Mouse (Mus musculus) embryonic facial prominence, embryonic 12.5 days (tissue): ENCODE measurements around the gene Gas2l3. TPM values are rescaled to one million over a fixed set of nuclear protein-coding genes. Genes with fewer than 3 reads are reported as not detected.
A peak's percentile ranks its signal among the peaks of the same experiment; 100 is the strongest.

Experiments
- ATAC-seq: fragments of 200-750 bp; cut with Nextera tagmentation; 2 replicates; pipeline ENCODE4 v1.8.0; 2017; ENCODE audit not compliant: insufficient number of reproducible peaks, insufficient read depth, low FRiP score, low TSS enrichment
- H3K27ac ChIP-seq: fragments of 300-500 bp; sonication (generic); 2 replicates; pipeline ENCODE4 v1.5.1; 2016; ENCODE audit warnings: mild to moderate bottlenecking
- H3K27me3 ChIP-seq: fragments of 300-500 bp; sonication (generic); 2 replicates; pipeline ENCODE4 v1.6.1; 2016; ENCODE audit warnings: mild to moderate bottlenecking, moderate library complexity
- H3K36me3 ChIP-seq: fragments of 300-500 bp; sonication (generic); 2 replicates; pipeline ENCODE4 v1.6.1; 2016; ENCODE audit warnings: mild to moderate bottlenecking
- H3K4me1 ChIP-seq: fragments of 300-500 bp; sonication (generic); 2 replicates; pipeline ENCODE4 v1.6.1; 2016
- H3K4me2 ChIP-seq: fragments of 300-500 bp; sonication (generic); replicated peaks from 2 replicates; pipeline ENCODE4 v1.6.1; 2016; ENCODE audit warnings: mild to moderate bottlenecking, moderate library complexity
- H3K4me3 ChIP-seq: fragments of 300-500 bp; sonication (generic); 2 replicates; pipeline ENCODE4 v1.5.1; 2016; ENCODE audit warnings: mild to moderate bottlenecking
- H3K9ac ChIP-seq: fragments of 300-500 bp; sonication (generic); 2 replicates; pipeline ENCODE4 v1.6.1; 2016; ENCODE audit warnings: mild to moderate bottlenecking, moderate library complexity
- H3K9me3 ChIP-seq: fragments of 300-500 bp; sonication (generic); 2 replicates; pipeline ENCODE4 v1.6.1; 2016; ENCODE audit warnings: mild to moderate bottlenecking, moderate library complexity
- WGBS: fragments of 180-500 bp; shearing (Covaris S2); methylation state at CpG from one replicate; pipeline ENCODE4 v1.1.7; 2016; 5-methylcytosine and 5-hydroxymethylcytosine counted together
- polyA plus RNA-seq: library from polyadenylated mRNA; unstranded; fragments of >200 nt; fragmentation: Nextera tagmentation; extraction: Ambion mirVana; gene quantifications from 2 replicates; pipeline ENCODE4 v1.2.1, GENCODE M21; 2016

The Gas2l3 gene
- polyA plus RNA-seq, 1 experiment from 2014 or later, result 15.3 TPM

DNA sequence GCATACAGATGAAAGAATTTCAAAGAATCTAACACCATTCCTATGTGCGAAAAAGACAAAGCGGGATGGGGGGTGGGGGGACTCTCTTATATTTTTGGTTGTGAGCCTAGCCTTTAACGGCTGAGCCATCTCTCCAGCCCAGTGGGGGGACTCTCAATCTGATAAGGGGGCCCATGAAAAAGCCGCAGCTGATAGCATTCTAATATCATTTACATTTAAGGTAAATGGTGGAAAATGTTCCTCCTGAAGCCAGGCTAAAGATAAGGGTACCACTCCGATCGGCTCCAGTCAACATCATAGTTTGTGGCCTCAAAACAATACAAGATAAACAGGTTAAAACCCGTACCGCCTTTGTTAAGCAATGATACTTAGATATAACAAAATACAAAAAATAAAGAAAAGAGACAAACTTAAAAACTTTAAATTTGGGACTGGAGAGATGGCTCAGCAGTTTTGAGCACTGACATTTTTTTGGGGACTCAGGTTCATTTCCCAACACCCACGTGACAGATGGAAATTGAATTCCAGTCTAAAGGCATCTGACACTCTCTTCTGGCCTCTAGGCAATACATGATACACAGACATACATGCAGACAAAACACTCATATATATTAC lies 20.5 kb downstream of the Gas2l3 start:
- no peak for ATAC-seq
- no peak overlapping the region for H3K9ac ChIP-seq
- H3K27me3 ChIP-seq, result no peaks in the 10 kb centered on the region
- H3K4me2 ChIP-seq, result no peak overlapping the region
- H3K4me3 ChIP-seq, result no peak overlapping the region
- no peaks in the 10 kb centered on the region for H3K9me3 ChIP-seq
- WGBS, result 92% methylated on average over 9 of the region's 9 CpGs
- no peak overlapping the region for H3K27ac ChIP-seq
- H3K36me3 ChIP-seq, result peaks cover 24% of the 10 kb centered on the region
- no peaks in the 10 kb centered on the region for H3K4me1 ChIP-seq

GRCm38 (mm10) chr10:89422504-89423158 lies 21.1 kb downstream of the Gas2l3 start:
- Histone ChIP-seq H3K27ac (no peak overlapping the region), H3K27me3 (no peaks in the 10 kb centered on the region), H3K9me3 (no peaks in the 10 kb centered on the region), H3K4me2 (no peak overlapping the region), H3K4me3 (no peak overlapping the region), H3K36me3 (peaks cover 19% of the 10 kb centered on the region), H3K9ac (no peak overlapping the region), H3K4me1 (no peaks in the 10 kb centered on the region)
- WGBS, result 90% methylated on average over 8 of the region's 8 CpGs
- no peak for ATAC-seq

GRCm38 (mm10) chr10:89417966-89418365 lies 25.8 kb downstream of the Gas2l3 start:
- H3K27ac ChIP-seq, result no peak overlapping the region
- H3K9me3 ChIP-seq, result no peaks in the 10 kb centered on the region
- peaks cover 34% of the 10 kb centered on the region for H3K36me3 ChIP-seq
- no peak overlapping the region for H3K4me2 ChIP-seq
- no peak for ATAC-seq
- H3K4me3 ChIP-seq, result no peak overlapping the region
- H3K4me1 ChIP-seq, result no peaks in the 10 kb centered on the region
- H3K9ac ChIP-seq, result no peak overlapping the region
- WGBS, result 90% methylated on average over 2 of the region's 2 CpGs
- H3K27me3 ChIP-seq, result no peaks in the 10 kb centered on the region

DNA sequence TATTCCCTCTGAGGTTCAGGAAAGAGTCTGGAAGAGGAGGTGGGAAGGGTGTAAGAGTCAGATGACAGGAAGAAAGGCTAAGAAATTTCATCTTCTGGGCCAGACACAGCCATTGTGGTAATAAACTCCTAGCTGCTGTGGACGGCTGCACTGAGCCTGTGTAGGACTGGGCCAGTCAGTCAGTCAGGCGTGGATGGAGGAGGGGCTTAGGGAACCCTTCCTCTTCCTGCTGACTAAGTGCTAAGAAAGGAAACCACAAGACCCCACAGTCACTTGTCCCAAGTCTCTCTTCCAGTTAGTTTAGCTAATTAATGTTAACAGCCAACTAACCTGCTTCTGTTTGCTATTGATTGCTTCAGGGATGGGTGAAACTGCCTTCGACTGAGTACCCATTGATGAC lies 28.3 kb downstream of the Gas2l3 start:
- H3K4me3 ChIP-seq, result no peak overlapping the region
- no peaks in the 10 kb centered on the region for H3K9me3 ChIP-seq
- no peaks in the 10 kb centered on the region for H3K27me3 ChIP-seq
- peaks cover 33% of the 10 kb centered on the region for H3K36me3 ChIP-seq
- no peaks in the 10 kb centered on the region for H3K4me1 ChIP-seq
- no peak overlapping the region for H3K27ac ChIP-seq
- WGBS, result 73% methylated on average over 3 of the region's 3 CpGs
- no peak for ATAC-seq
- H3K9ac ChIP-seq, result no peak overlapping the region
- H3K4me2 ChIP-seq, result no peak overlapping the region

- H3K4me2 ChIP-seq, result no peak overlapping the region
- H3K27me3 ChIP-seq, result no peaks in the 10 kb centered on the region
- no peaks in the 10 kb centered on the region for H3K4me1 ChIP-seq
- 44% methylated on average over 1 of the region's 1 CpGs for WGBS
- no peak overlapping the region for H3K27ac ChIP-seq
- H3K4me3 ChIP-seq, result no peak overlapping the region
- H3K36me3 ChIP-seq, result 0 out of 2 replicates have a peak, but pooled peaks cover under 1% of the 10 kb centered on the region
- H3K9ac ChIP-seq, result no peak overlapping the region
- no peak for ATAC-seq
- no peaks in the 10 kb centered on the region for H3K9me3 ChIP-seq
Measured at GRCm38 (mm10) chr10:89407551-89407950, 36.2 kb downstream of the Gas2l3 start.

- ATAC-seq, result no peak
- H3K27me3 ChIP-seq, result no peaks in the 10 kb centered on the region
- no peak overlapping the region for H3K4me2 ChIP-seq
- no peak overlapping the region for H3K9ac ChIP-seq
- no peak overlapping the region for H3K27ac ChIP-seq
- H3K4me1 ChIP-seq, result no peaks in the 10 kb centered on the region
- no peaks in the 10 kb centered on the region for H3K9me3 ChIP-seq
- WGBS, result 84% methylated on average over 5 of the region's 6 CpGs
- H3K4me3 ChIP-seq, result no peak overlapping the region
- no peaks in the 10 kb centered on the region for H3K36me3 ChIP-seq
Measured at GRCm38 (mm10) chr10:89406733-89407484, 36.9 kb downstream of the Gas2l3 start.

DNA sequence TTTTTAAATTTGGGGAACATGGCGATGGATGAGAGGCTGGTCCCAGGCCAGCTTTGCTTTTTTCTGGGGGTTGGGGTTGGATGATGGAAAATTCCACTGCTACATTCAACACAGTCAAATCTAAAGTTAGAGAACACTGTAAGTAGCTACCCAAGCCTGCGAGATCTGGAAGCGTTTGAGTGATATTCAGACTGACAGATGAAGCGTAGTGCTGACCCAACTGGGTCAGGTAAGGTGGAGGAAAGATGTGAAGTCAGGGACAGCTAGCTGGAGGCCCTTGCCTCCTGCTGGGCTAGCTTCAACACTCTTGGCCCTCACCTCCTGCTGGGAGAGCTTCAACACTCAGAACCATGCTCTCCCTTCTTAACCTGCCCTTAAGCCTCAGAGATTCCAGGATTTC lies 38.8 kb downstream of the Gas2l3 start:
- Histone ChIP-seq H3K9me3 (no peaks in the 10 kb centered on the region), H3K4me2 (no peak overlapping the region), H3K27ac (no peak overlapping the region), H3K4me3 (no peak overlapping the region), H3K27me3 (no peaks in the 10 kb centered on the region), H3K9ac (no peak overlapping the region), H3K36me3 (no peaks in the 10 kb centered on the region), H3K4me1 (no peaks in the 10 kb centered on the region)
- 71% methylated on average over 4 of the region's 4 CpGs for WGBS
- no peak for ATAC-seq

- no peak for ATAC-seq
- 89% methylated on average over 19 of the region's 19 CpGs for WGBS
Measured at GRCm38 (mm10) chr10:89400674-89401336, 43.0 kb downstream of the Gas2l3 start.

DNA sequence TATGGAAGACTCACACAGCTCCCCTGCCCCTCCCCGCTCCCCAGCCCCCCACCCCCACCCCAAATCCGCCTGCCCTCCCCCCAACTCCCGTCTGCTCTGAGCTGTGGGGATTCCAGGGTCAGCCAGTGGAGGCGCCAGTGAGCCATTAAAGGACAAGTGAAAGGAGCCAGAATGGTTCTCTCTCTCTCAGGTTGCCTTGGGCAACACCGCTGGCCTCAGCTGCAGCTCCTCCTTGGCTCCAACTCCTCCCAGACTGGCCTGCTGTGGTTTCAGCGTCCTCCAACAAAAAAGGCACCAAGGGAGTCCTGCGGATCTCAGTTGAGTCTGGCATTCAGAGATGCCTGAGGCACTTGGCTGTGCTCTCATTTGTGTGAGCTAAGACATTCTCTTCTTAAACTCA lies 47.9 kb downstream of the Gas2l3 start:
- H3K4me3 ChIP-seq, result no peak overlapping the region
- H3K4me2 ChIP-seq, result peak overlapping the region; percentile 27; the same call in 1 of the 2 replicates
- no peaks in the 10 kb centered on the region for H3K36me3 ChIP-seq
- no peaks in the 10 kb centered on the region for H3K9me3 ChIP-seq
- peaks cover 5% of the 10 kb centered on the region; the same call in 1 of the 2 replicates for H3K4me1 ChIP-seq
- under 1% methylated on average over 7 of the region's 7 CpGs for WGBS
- no peak for ATAC-seq
- no peaks in the 10 kb centered on the region for H3K27me3 ChIP-seq
- H3K27ac ChIP-seq, result no peak overlapping the region
- H3K9ac ChIP-seq, result no peak overlapping the region

More at GRCm38 (mm10) chr10:89400674-89401336, 43.0 kb downstream of the Gas2l3 start:
- no peaks in the 10 kb centered on the region for H3K27me3 ChIP-seq
- H3K4me1 ChIP-seq, result peaks cover 3% of the 10 kb centered on the region; the same call in 1 of the 2 replicates
- no peak overlapping the region for H3K27ac ChIP-seq
- no peak overlapping the region for H3K4me2 ChIP-seq
- no peak overlapping the region for H3K9ac ChIP-seq
- H3K36me3 ChIP-seq, result no peaks in the 10 kb centered on the region
- H3K4me3 ChIP-seq, result no peak overlapping the region
- no peaks in the 10 kb centered on the region for H3K9me3 ChIP-seq

- ATAC-seq, result no peak
- Histone ChIP-seq H3K27me3 (no peaks in the 10 kb centered on the region), H3K36me3 (no peaks in the 10 kb centered on the region), H3K4me3 (no peak overlapping the region), H3K27ac (no peak overlapping the region), H3K4me2 (peak overlapping the region; percentile 27; the same call in 1 of the 2 replicates), H3K4me1 (peaks cover 5% of the 10 kb centered on the region; the same call in 1 of the 2 replicates), H3K9ac (no peak overlapping the region), H3K9me3 (no peaks in the 10 kb centered on the region)
- 39% methylated on average over 7 of the region's 7 CpGs for WGBS
Measured at GRCm38 (mm10) chr10:89395321-89395720, 48.4 kb downstream of the Gas2l3 start.

DNA sequence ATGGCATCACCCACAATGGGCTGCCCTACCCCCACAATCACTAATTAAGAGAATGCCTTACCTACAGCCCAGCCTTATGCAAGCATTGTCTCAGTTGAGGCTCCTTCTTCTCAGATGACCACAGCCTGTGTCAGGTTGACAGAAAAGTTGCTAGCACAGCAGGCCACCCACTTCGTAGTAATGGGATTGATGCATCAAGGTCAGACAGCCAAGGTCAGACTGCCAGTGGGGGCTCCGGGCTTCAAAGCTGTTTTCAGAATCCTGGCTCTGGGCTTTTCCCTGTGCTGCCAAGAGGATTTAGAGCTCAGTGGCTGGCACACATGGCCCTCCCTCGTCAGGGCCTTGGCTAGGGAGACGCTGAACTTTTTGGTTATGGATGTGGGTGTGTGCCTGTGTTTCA lies 51.1 kb downstream of the Gas2l3 start:
- no peak for ATAC-seq
- no peaks in the 10 kb centered on the region for H3K36me3 ChIP-seq
- no peaks in the 10 kb centered on the region for H3K27me3 ChIP-seq
- WGBS, result 46% methylated on average over 4 of the region's 4 CpGs
- no peak overlapping the region for H3K27ac ChIP-seq
- no peak overlapping the region for H3K9ac ChIP-seq
- H3K9me3 ChIP-seq, result no peaks in the 10 kb centered on the region
- no peak overlapping the region for H3K4me3 ChIP-seq
- H3K4me1 ChIP-seq, result peaks cover 5% of the 10 kb centered on the region; the same call in 1 of the 2 replicates
- H3K4me2 ChIP-seq, result no peak overlapping the region
